ENCODE assay signal across 8 mouse cellular contexts in genomic region chr5:106990639-106991299, GRCm38 (mm10). TPM values are rescaled to one million over a fixed set of nuclear protein-coding genes. Genes with fewer than 3 reads are reported as not detected.
A peak's percentile ranks its signal among the peaks of the same experiment; 100 is the strongest.
DNase-seq lines count a peak whose midpoint lies in the region; ATAC-seq lines count a peak whose summit lies in the region.

No protein-coding gene starts in this region.

- H3K4me1 ChIP-seq in heart, embryonic 10.5 days = peaks cover 24% of the 10 kb centered on the region
- H3K4me1 ChIP-seq in liver, embryonic 11.5 days (replicated peaks; ENCODE audit: control insufficient read depth, insufficient read depth, low read length) = peaks cover 13% of the 10 kb centered on the region

- H3K27me3 ChIP-seq in heart, embryonic 10.5 days (ENCODE audit: insufficient read depth, poor library complexity, severe bottlenecking) = no peaks in the 10 kb centered on the region
- H3K27me3 ChIP-seq in liver, embryonic 11.5 days (replicated peaks; ENCODE audit: control insufficient read depth, insufficient read depth, low read length) = no peaks in the 10 kb centered on the region

- WGBS in heart, embryonic 10.5 days = 38% methylated on average over 14 of the region's 14 CpGs
- WGBS in liver, embryonic 11.5 days = 28% methylated on average over 14 of the region's 14 CpGs

- H3K9me3 ChIP-seq in heart, embryonic 10.5 days = no peaks in the 10 kb centered on the region
- H3K9me3 ChIP-seq in liver, embryonic 11.5 days (ENCODE audit: control insufficient read depth, low read length) = no peaks in the 10 kb centered on the region

- 0 out of 2 replicates have a peak, but pooled peaks cover 4% of the 10 kb centered on the region for H3K36me3 ChIP-seq in heart, embryonic 10.5 days
- no peaks in the 10 kb centered on the region for H3K36me3 ChIP-seq in liver, embryonic 11.5 days (ENCODE audit: control insufficient read depth, insufficient read depth, low read length)

- no peak overlapping the region for H3K4me3 ChIP-seq in heart, embryonic 10.5 days
- no peak overlapping the region for H3K4me3 ChIP-seq in liver, embryonic 11.5 days (ENCODE audit: low read depth, low read length)

- H3K4me2 ChIP-seq in liver, embryonic 11.5 days = peak overlapping the region; percentile 47

- H3K9ac ChIP-seq in liver, embryonic 11.5 days (ENCODE audit: low read depth, low read length) = no peak overlapping the region

- H3K27ac ChIP-seq in heart, embryonic 10.5 days = peak overlapping the region; percentile 32
- H3K27ac ChIP-seq in liver, embryonic 11.5 days (ENCODE audit: low read depth, low read length) = no peak overlapping the region; the same call in 1 of the 2 replicates

- peak; percentile 22 for DNase-seq in B cell, adult 2 months
- DNase-seq in T-cell, adult 2 months (ENCODE audit: low spot score) = peak; percentile 47
- DNase-seq in embryo, embryonic 10 days (ENCODE audit: low spot score) = peak; percentile 89
- DNase-seq in heart, embryonic 10.5 days (ENCODE audit: low spot score) = no peak
- peak; percentile 68 for DNase-seq in kidney, adult 9 months
- peak; percentile 66 for DNase-seq in liver, embryonic 11.5 days (ENCODE audit: low spot score)
- DNase-seq in testis, postnatal 14 days (ENCODE audit: low spot score) = peak; percentile 52

- peak; percentile 65; the same call in 1 of the 2 replicates for ATAC-seq in liver, embryonic 11.5 days (replicated peaks; ENCODE audit: low FRiP score)
- ATAC-seq in monocyte, adult 5-6 weeks (replicated peaks; ENCODE audit: insufficient number of reproducible peaks, low FRiP score, low TSS enrichment, poor library complexity, severe bottlenecking) = peak; percentile 47; the same call in 1 of the 2 replicates

RNA-seq across cellular contexts. Expression of gene Cdc7, which starts 26.6 kb away (rescaled TPM):
- polyA plus RNA-seq in heart, embryonic 10.5 days (2016; fragmentation: Nextera tagmentation; extraction: Ambion mirVana) = 40.8 and 46.6 TPM in 2 replicates
- 55.0 and 55.3 TPM in 2 replicates for polyA plus RNA-seq in liver, embryonic 11.5 days (2014; fragmentation: Nextera tagmentation; extraction: Ambion mirVana)
- total RNA-seq in monocyte, adult 5-6 weeks (2017) = 7.6 to 11.7 TPM (median 8.1 TPM) in 3 replicates
